Mouse (Mus musculus) right cerebral cortex, postnatal 4 days (tissue): ENCODE results near the gene Traf3ip3.

Experiments used
- DNase-seq: peaks from one replicate; pipeline ENCODE4 v3.0.0-alpha.2; 2022

Gene Traf3ip3

GRCm38 (mm10) chr1:193201383-193201778 lies at the start of gene Traf3ip3:
TSS of gene Traf3ip3 (minus strand) at chr1:193201703.
- DNase-seq, result no peak

- DNase-seq, result no peak
Observed at GRCm38 (mm10) chr1:193250026-193250425, 48.5 kb upstream of the Traf3ip3 start.

GRCm38 (mm10) chr1:193244235-193244634 lies 42.7 kb upstream of the Traf3ip3 start:
- DNase-seq, result peak; percentile 20

GRCm38 (mm10) chr1:193243571-193244193 lies 42.2 kb upstream of the Traf3ip3 start:
- DNase-seq, result no peak

- DNase-seq, result no peak
Observed at GRCm38 (mm10) chr1:193242863-193243262, 41.4 kb upstream of the Traf3ip3 start.

- peak; percentile 62 for DNase-seq
Observed at GRCm38 (mm10) chr1:193242238-193242637, 40.7 kb upstream of the Traf3ip3 start.

GRCm38 (mm10) chr1:193241436-193241835 lies 39.9 kb upstream of the Traf3ip3 start:
- no peak for DNase-seq

GRCm38 (mm10) chr1:193238426-193238825 lies 36.9 kb upstream of the Traf3ip3 start:
- DNase-seq, result peak; percentile 13

GRCm38 (mm10) chr1:193234930-193235329 lies 33.4 kb upstream of the Traf3ip3 start:
- DNase-seq, result no peak

GRCm38 (mm10) chr1:193234130-193234645 lies 32.7 kb upstream of the Traf3ip3 start:
- DNase-seq, result no peak

GRCm38 (mm10) chr1:193232732-193233131 lies 31.2 kb upstream of the Traf3ip3 start:
- no peak for DNase-seq

GRCm38 (mm10) chr1:193230935-193231334 lies 29.4 kb upstream of the Traf3ip3 start:
- DNase-seq, result no peak

- DNase-seq, result no peak
Observed at GRCm38 (mm10) chr1:193230531-193230930, 29.0 kb upstream of the Traf3ip3 start.

GRCm38 (mm10) chr1:193229570-193229969 lies 28.1 kb upstream of the Traf3ip3 start:
- DNase-seq, result no peak

GRCm38 (mm10) chr1:193227537-193227936 lies 26.0 kb upstream of the Traf3ip3 start:
- DNase-seq, result no peak

GRCm38 (mm10) chr1:193226724-193227522 lies 25.4 kb upstream of the Traf3ip3 start:
- no peak for DNase-seq

- DNase-seq, result no peak
Observed at GRCm38 (mm10) chr1:193226114-193226513, 24.6 kb upstream of the Traf3ip3 start.

- DNase-seq, result no peak
Observed at GRCm38 (mm10) chr1:193225531-193225930, 24.0 kb upstream of the Traf3ip3 start.

GRCm38 (mm10) chr1:193220408-193220807 lies 18.9 kb upstream of the Traf3ip3 start:
- DNase-seq, result no peak

GRCm38 (mm10) chr1:193216000-193216399 lies 14.5 kb upstream of the Traf3ip3 start:
- DNase-seq, result no peak

GRCm38 (mm10) chr1:193214053-193214452 lies 12.6 kb upstream of the Traf3ip3 start:
- no peak for DNase-seq

GRCm38 (mm10) chr1:193211371-193211770 lies 9.9 kb upstream of the Traf3ip3 start:
- DNase-seq, result no peak

- DNase-seq, result peak; percentile 43
Observed at GRCm38 (mm10) chr1:193208178-193208577, 6.7 kb upstream of the Traf3ip3 start.

- no peak for DNase-seq
Observed at GRCm38 (mm10) chr1:193207503-193207902, 6.0 kb upstream of the Traf3ip3 start, which contains the start of gene Lamb3. TSS of gene Lamb3 (plus strand) at chr1:193207699.
